Mouse (Mus musculus) forebrain, embryonic 12.5 days (tissue): ENCODE data around the gene Ccdc85c. TPM values are rescaled to one million over a fixed set of nuclear protein-coding genes. Genes with fewer than 3 reads are reported as not detected.

Experiments
- ATAC-seq: fragments of 200-750 bp; cut with Nextera tagmentation; 2 replicates; pipeline ENCODE4 v1.8.0; 2017; ENCODE audit warnings: moderate TSS enrichment; ENCODE audit not compliant: low FRiP score
- H3K27ac ChIP-seq: fragments of 300-500 bp; sonication (generic); 2 replicates; pipeline ENCODE4 v1.5.1; 2016; ENCODE audit warnings: mild to moderate bottlenecking
- H3K27me3 ChIP-seq: fragments of 300-500 bp; sonication (generic); 2 replicates; pipeline ENCODE4 v1.6.1; 2016; ENCODE audit warnings: mild to moderate bottlenecking
- H3K36me3 ChIP-seq: fragments of 300-500 bp; sonication (generic); replicated peaks from 2 replicates; pipeline ENCODE4 v1.6.1; 2016; ENCODE audit warnings: mild to moderate bottlenecking
- H3K4me1 ChIP-seq: fragments of 300-500 bp; sonication (generic); 2 replicates; pipeline ENCODE4 v1.6.1; 2016
- H3K4me2 ChIP-seq: fragments of 300-500 bp; sonication (generic); 2 replicates; pipeline ENCODE4 v1.6.1; 2016; ENCODE audit warnings: mild to moderate bottlenecking, moderate library complexity
- H3K4me3 ChIP-seq: fragments of 300-500 bp; sonication (generic); replicated peaks from 2 replicates; pipeline ENCODE4 v1.5.1; 2016; ENCODE audit warnings: mild to moderate bottlenecking
- H3K9ac ChIP-seq: fragments of 300-500 bp; sonication (generic); 2 replicates; pipeline ENCODE4 v1.6.1; 2016; ENCODE audit warnings: mild to moderate bottlenecking
- H3K9me3 ChIP-seq: fragments of 300-500 bp; sonication (generic); 2 replicates; pipeline ENCODE4 v1.6.1; 2016
- WGBS: fragments of 180-500 bp; shearing (Covaris S2); methylation state at CpG from one replicate; pipeline ENCODE4 v1.1.7; 2016; 5-methylcytosine and 5-hydroxymethylcytosine counted together
- polyA plus RNA-seq: library from polyadenylated mRNA; unstranded; fragments of >200 nt; fragmentation: Nextera tagmentation; extraction: Ambion mirVana; gene quantifications from 2 replicates; pipeline ENCODE4 v1.2.1, GENCODE M21; 2016

The Ccdc85c gene
- polyA plus RNA-seq, 1 experiment from 2014 or later, result 10.7 TPM

DNA sequence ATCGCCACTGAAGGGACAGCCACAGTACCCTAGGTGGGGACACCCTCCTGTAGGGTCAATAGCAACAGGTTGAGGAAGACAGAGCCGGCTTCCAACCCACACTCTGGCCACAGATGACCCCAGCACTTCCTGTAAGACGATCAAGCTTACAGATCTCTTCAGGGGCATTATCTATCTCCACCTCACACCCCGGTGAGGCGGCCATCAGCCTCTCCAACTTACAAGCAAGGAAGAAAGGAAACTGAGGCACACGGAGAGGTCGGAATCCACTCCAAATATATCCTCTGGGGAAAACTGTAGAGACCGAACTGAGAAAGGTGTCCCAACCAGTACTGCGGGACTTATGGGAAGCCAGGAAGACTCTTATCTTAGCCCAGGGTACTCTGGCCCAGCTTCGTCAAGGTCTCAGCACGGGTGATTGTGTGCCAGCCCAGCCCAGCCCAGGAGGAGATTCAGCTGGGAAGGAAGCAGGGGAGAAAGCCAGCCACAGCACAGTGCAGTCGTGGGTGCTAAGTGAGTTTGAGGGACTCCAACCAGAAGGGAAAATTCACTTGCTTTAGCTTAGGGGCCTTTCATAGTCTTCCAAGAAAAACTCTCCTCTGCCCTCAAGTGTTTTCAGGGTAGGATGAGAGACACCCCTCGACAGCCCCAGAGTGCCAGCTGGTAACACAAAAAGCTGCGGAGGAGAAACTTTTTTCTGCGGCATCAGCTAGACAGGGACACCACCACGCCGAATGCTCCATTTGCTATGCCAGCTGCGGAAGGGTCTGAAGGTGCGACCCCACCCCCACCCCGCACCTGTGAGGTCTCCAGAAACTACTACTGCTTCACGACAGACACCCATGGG lies 1.5 kb downstream of the Ccdc85c start:
- Histone ChIP-seq H3K9me3 (no peaks in the 10 kb centered on the region), H3K27ac (no peak overlapping the region), H3K4me2 (peak overlapping the region; percentile 98), H3K27me3 (no peaks in the 10 kb centered on the region), H3K4me3 (peak overlapping the region; percentile 82), H3K36me3 (peaks cover 4% of the 10 kb centered on the region), H3K4me1 (peaks cover 82% of the 10 kb centered on the region), H3K9ac (peak overlapping the region; percentile 92)
- ATAC-seq, result no peak
- 4% methylated on average over 21 of the region's 21 CpGs for WGBS

DNA sequence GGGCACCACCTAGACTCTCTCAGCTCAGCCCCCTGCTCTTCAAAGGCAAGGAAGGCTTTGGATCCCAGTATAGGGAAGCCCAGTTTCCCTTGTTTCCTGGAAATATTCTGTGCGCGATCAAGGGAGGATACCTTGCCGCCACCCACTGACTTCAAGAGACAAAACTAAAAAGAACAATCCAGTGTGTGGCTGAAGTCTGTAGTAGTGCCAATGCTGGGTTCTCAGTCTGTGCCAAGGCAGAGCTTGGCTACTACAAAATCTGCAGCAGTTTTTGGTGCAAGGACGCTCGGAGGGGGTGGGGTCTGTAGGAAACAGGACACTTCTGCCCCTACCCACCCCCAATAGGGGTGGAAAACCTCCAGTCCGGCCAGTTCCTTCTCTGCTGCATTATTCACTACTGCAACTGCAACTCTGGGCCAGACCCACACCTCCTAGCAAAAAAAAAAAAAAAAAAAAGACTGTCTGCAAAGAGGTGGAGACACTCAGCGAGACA lies 3.0 kb downstream of the Ccdc85c start:
- no peak for ATAC-seq
- 53% methylated on average over 7 of the region's 7 CpGs for WGBS
- peaks cover 4% of the 10 kb centered on the region for H3K36me3 ChIP-seq
- no peak overlapping the region for H3K27ac ChIP-seq
- H3K4me2 ChIP-seq, result peak overlapping the region; percentile 98
- no peaks in the 10 kb centered on the region for H3K9me3 ChIP-seq
- H3K27me3 ChIP-seq, result no peaks in the 10 kb centered on the region
- peaks cover 77% of the 10 kb centered on the region for H3K4me1 ChIP-seq
- H3K4me3 ChIP-seq, result peak overlapping the region; percentile 82
- peak overlapping the region; percentile 92; the same call in 1 of the 2 replicates for H3K9ac ChIP-seq

DNA sequence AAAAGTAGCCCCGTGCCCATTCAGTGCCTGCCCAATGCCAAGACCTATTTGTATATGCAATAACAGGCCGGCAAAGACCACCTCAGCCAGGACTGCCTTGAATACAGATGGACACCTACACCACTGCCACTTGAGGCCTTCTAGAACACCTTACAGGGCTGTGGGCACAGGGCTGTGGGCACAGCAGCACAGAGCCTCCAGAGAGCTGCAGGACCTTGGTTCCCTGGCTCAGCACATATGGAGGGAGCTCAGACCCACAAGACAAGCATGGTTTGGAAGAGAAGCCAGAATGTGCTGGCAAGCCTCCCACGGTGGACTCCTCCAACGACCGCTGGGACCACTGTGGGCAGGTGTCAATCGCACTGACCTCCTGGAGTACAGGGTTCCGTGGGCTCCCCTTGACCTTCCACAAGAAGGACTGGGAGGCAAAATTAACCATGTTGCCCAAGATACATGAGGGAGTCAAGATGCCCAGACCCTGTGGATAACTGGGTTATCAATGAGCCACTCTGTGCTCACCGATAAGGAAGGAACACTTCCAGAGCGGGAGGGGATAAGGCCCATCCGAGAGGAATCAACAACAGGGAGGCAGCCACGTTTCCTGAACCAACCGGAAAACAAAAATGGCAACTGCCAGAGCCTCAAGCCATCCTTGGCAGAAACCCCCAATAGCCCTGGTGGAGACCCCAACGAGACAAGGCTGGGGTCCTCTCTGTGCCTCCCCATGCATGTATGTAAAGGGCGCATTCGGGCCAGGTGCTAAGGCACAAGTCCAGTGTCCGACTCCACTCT lies 3.7 kb downstream of the Ccdc85c start:
- peaks cover 4% of the 10 kb centered on the region for H3K36me3 ChIP-seq
- no peaks in the 10 kb centered on the region for H3K9me3 ChIP-seq
- peak overlapping the region; percentile 17; the same call in 1 of the 2 replicates for H3K9ac ChIP-seq
- peak overlapping the region; percentile 82; the same call in 1 of the 2 replicates for H3K4me3 ChIP-seq
- H3K4me2 ChIP-seq, result peak overlapping the region; percentile 98
- H3K27me3 ChIP-seq, result no peaks in the 10 kb centered on the region
- ATAC-seq, result no peak
- 79% methylated on average over 16 of the region's 16 CpGs for WGBS
- no peak overlapping the region for H3K27ac ChIP-seq
- H3K4me1 ChIP-seq, result peaks cover 77% of the 10 kb centered on the region

DNA sequence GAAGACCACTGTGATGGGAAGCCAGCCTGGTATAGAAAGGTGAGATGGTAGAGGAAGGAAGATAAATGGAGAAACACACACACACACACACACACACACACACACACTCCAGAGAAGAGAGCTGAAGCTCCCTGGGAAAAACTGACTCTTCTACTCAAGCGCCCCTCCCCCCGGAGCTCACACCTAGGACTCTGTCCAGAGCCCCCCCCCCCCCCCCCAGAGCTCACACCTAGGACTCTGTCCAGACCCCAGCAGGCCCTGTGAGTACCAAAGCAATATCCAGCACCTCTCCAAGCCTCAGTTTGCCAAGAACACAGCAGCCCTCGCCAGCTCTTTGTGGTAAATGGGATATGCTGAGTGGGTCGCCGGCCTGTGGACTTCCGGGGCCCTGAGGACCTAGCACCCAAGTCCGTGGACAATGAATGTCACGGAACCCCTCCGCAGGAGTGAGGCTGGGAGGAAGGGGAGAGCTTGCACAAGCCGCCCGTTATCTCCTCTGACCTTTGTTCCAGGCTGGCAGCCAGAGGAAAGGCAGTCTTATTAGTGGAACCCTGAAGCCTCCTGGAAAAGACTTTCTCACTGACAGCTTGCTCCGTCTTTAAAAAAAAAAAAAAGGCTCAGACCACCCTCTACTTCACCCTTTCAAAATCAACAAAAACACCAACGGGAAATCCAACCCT lies 4.8 kb downstream of the Ccdc85c start:
- 55% methylated on average over 13 of the region's 13 CpGs for WGBS
- Histone ChIP-seq H3K4me2 (peak overlapping the region; percentile 98), H3K4me3 (no peak overlapping the region), H3K36me3 (peaks cover 4% of the 10 kb centered on the region), H3K4me1 (peaks cover 85% of the 10 kb centered on the region), H3K9me3 (no peaks in the 10 kb centered on the region), H3K9ac (0 out of 2 replicates have a peak overlapping the region, but pooled peaks have one; percentile 27), H3K27me3 (no peaks in the 10 kb centered on the region), H3K27ac (0 out of 2 replicates have a peak overlapping the region, but pooled peaks have one; percentile 42)
- no peak for ATAC-seq

DNA sequence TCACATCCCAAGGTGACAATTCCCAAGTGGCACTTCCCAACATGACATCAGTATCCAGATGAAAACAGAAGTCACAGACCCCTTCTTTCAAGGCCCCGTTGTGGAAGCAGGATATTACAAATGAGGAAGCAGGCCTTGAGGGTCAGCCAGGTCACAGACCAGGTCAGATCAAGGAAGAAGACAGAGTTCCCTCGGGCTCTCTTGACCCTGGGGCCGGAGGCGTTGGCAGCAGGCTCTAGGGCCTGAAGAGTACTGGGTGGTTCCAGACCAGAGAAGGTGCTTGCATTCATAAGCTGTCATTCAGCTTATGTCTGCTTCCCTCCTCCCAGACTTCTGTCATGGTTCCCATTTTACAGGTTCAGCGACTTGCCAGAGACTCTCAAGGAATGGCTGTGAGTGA lies 5.5 kb downstream of the Ccdc85c start:
- H3K27ac ChIP-seq, result no peak overlapping the region
- H3K4me2 ChIP-seq, result no peak overlapping the region

DNA sequence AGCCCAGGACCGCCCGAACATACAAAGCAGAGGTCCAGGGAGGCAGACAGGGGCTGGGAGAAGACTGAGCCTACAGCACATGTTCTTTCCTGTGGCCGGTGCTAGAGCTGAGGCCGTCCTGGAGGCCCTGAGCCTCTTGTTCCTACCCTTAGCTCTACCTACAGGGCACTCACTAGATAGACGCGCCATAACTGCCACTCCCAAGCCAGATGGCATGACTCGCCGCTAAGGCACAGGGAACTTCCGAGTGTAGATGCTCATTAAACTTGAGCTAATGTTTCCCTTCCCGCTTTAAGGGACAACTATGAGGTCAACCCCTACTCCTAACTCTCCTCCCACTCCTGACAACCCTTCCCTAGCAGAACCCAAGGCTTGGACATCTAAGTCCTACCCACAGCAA lies 6.3 kb downstream of the Ccdc85c start:
- no peak overlapping the region for H3K4me2 ChIP-seq
- no peak overlapping the region for H3K27ac ChIP-seq
- WGBS, result 93% methylated on average over 10 of the region's 10 CpGs
- H3K9me3 ChIP-seq, result no peaks in the 10 kb centered on the region
- no peak overlapping the region for H3K4me3 ChIP-seq
- H3K4me1 ChIP-seq, result peaks cover 91% of the 10 kb centered on the region
- peaks cover 4% of the 10 kb centered on the region for H3K36me3 ChIP-seq
- no peak for ATAC-seq
- H3K9ac ChIP-seq, result no peak overlapping the region
- H3K27me3 ChIP-seq, result no peaks in the 10 kb centered on the region

More for the DNA sequence above, 5.5 kb downstream of the Ccdc85c start:
- 83% methylated on average over 5 of the region's 5 CpGs for WGBS
- H3K27me3 ChIP-seq, result no peaks in the 10 kb centered on the region
- no peaks in the 10 kb centered on the region for H3K9me3 ChIP-seq
- no peak for ATAC-seq
- H3K36me3 ChIP-seq, result peaks cover 4% of the 10 kb centered on the region
- H3K4me1 ChIP-seq, result peaks cover 91% of the 10 kb centered on the region
- no peak overlapping the region for H3K9ac ChIP-seq
- no peak overlapping the region for H3K4me3 ChIP-seq

DNA sequence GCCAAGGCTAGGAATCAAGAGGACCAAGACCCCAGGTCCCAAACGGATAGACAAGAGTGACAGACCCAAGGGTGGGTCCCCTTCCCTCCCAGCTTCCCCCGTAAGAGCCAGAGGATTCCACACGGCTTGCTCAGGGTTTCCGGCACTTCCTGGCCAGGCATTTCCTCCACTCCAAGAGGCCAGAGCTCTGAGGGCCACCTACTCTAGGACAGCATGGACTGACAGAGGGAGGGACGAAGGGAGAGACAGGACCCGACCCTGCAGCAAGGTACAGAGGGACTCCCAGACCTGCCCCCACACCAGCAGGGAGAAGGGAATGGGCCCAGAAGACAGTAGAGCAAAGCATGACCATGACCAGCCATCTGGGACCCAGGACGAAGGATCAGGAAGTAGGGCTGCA lies 7.6 kb downstream of the Ccdc85c start:
- WGBS, result 84% methylated on average over 7 of the region's 7 CpGs
- Histone ChIP-seq H3K27me3 (no peaks in the 10 kb centered on the region), H3K4me1 (peaks cover 91% of the 10 kb centered on the region), H3K9me3 (no peaks in the 10 kb centered on the region), H3K9ac (no peak overlapping the region), H3K4me2 (no peak overlapping the region), H3K27ac (no peak overlapping the region), H3K36me3 (peaks cover 4% of the 10 kb centered on the region), H3K4me3 (no peak overlapping the region)
- ATAC-seq, result no peak

DNA sequence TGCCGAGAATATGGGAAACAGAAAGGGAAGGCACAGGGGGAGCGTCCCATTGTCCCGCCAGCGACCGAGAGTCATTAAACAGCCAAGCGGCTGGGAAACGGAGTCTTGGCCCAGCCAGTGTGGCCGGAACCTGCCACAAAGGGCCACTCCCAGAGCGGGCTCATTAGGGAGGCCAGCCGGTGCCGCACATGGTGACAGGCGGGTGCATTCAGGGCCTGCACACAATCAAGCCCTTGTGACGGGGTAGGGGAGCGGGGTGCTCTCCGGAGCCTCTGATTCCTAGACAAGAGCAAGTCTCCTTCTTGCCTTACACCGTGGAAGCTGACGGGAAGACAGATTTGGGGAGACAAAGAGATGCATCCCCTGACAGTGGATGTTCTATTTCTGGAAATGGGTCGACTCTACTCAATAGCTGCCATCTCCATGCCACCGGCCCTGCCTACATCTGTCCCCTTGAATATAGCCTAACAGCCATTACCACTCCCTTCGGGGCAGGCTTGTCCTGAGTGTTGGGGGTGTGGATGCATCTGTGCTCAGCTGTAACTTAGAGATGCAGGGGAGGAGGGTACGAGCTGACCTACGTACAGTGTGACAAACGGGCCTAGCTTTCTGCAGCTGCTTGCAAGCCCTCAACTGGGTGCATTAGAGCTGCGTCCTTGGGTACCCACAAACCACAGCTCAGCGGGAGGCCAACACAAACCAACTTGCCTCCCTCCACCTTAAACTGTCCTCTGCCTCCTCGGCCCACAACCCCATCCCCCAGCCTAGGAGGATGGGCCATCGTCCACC lies 9.2 kb downstream of the Ccdc85c start:
- H3K4me3 ChIP-seq, result peak overlapping the region; percentile 23
- no peaks in the 10 kb centered on the region for H3K9me3 ChIP-seq
- H3K36me3 ChIP-seq, result peaks cover 4% of the 10 kb centered on the region; the same call in 1 of the 2 replicates
- no peaks in the 10 kb centered on the region for H3K27me3 ChIP-seq
- peak overlapping the region; percentile 51 for H3K9ac ChIP-seq
- peaks cover 88% of the 10 kb centered on the region for H3K4me1 ChIP-seq
- H3K4me2 ChIP-seq, result peak overlapping the region; percentile 51
- WGBS, result 5% methylated on average over 27 of the region's 27 CpGs
- ATAC-seq, result peak; percentile 86
- peak overlapping the region; percentile 91 for H3K27ac ChIP-seq

DNA sequence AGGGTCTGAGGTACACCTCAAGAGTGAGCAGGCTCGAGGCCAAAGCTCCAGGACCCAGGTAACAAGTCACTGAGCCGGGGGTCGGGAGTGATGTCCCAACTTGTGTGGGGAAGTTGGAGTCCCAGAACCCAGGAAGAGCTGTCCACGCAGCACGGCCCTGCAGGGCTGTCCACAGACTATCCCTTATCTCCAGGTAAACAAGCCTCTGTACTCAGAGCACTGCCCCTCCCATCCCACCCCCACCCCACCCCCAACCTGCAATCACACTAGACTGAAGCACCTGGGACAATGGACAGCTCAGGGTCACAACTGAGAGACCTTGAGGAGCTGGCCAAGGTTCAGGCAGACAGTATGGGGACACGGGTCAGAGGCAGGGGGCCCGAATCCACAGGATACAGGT lies 10.3 kb downstream of the Ccdc85c start:
- peak overlapping the region; percentile 51; the same call in 1 of the 2 replicates for H3K4me2 ChIP-seq
- H3K4me3 ChIP-seq, result no peak overlapping the region
- peaks cover 4% of the 10 kb centered on the region; the same call in 1 of the 2 replicates for H3K36me3 ChIP-seq
- peak overlapping the region; percentile 51; the same call in 1 of the 2 replicates for H3K9ac ChIP-seq
- H3K4me1 ChIP-seq, result peaks cover 87% of the 10 kb centered on the region
- WGBS, result 78% methylated on average over 7 of the region's 7 CpGs
- no peaks in the 10 kb centered on the region for H3K27me3 ChIP-seq
- no peak for ATAC-seq
- no peaks in the 10 kb centered on the region for H3K9me3 ChIP-seq
- peak overlapping the region; percentile 91; the same call in 1 of the 2 replicates for H3K27ac ChIP-seq

DNA sequence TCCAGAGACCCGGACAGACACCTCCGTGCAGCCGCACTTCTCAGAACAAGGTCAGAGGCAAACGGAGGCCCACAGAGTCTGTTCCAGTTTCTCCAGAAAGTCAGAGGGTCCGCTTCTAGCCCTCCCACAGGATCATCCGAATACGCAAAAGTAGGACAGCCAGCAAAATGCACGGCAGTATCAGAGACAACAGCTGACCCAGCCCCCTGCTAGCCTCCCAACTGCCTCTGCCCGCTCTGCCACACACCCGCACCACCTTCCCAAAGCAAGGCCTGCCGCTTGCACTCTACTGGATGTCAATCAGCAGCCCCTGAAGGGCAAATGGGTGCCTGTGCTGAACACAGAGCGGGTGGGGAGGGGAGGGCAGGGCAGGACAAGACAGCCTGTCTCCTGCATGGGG lies 14.3 kb downstream of the Ccdc85c start:
- no peak overlapping the region for H3K27ac ChIP-seq
- H3K27me3 ChIP-seq, result no peaks in the 10 kb centered on the region
- no peak for ATAC-seq
- H3K4me2 ChIP-seq, result no peak overlapping the region
- no peaks in the 10 kb centered on the region for H3K9me3 ChIP-seq
- H3K9ac ChIP-seq, result no peak overlapping the region
- peaks cover 90% of the 10 kb centered on the region for H3K4me1 ChIP-seq
- no peaks in the 10 kb centered on the region for H3K36me3 ChIP-seq
- 90% methylated on average over 12 of the region's 12 CpGs for WGBS
- H3K4me3 ChIP-seq, result no peak overlapping the region

DNA sequence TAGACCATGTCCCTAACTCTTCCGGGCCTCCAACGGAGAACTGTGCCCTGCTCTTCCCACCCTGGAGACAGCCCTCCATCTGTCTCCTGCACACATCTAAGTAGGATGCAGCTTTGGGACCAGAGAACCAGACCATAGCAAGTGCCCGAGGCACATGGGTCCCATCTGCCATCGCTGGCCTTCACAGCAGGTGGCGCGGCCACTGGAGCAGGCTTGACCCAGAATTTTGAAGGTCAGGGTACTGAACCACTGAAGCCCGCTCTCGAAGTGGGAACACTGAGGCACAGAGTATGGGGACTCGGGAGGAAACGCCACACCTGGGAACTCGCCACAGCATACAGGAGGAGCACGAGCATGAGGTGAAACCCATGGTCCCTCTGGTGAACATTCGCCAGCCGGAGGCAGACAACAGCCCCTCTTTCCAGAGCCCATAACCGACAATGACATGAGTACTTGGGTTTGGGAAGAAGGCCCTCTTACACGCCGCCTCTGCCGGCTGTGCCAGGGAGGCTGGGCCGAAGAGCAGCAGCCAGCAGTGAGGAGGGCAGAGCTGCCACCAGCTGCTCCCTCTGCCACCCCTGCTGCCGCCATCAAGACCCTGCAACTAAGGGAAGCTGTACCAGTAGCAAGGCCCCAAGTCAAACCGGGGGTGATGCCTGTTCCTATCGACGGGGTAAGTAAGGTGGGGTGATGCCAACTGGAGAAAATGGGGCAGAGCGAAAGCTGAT lies 15.7 kb downstream of the Ccdc85c start:
- 89% methylated on average over 24 of the region's 24 CpGs for WGBS
- no peaks in the 10 kb centered on the region for H3K36me3 ChIP-seq
- H3K4me1 ChIP-seq, result peaks cover 86% of the 10 kb centered on the region
- H3K4me3 ChIP-seq, result no peak overlapping the region
- no peaks in the 10 kb centered on the region for H3K9me3 ChIP-seq
- ATAC-seq, result no peak
- no peaks in the 10 kb centered on the region for H3K27me3 ChIP-seq
- no peak overlapping the region for H3K4me2 ChIP-seq
- H3K9ac ChIP-seq, result no peak overlapping the region
- H3K27ac ChIP-seq, result no peak overlapping the region; the same call in 1 of the 2 replicates
